Mouse (Mus musculus): ENCODE data around the gene Spsb1. TPM values are rescaled to one million over a fixed set of nuclear protein-coding genes. Genes with fewer than 3 reads are reported as not detected.

Gene Spsb1
- total RNA-seq, 2 experiments from 2014 or later: 16.5 to 22.0 TPM

DNA sequence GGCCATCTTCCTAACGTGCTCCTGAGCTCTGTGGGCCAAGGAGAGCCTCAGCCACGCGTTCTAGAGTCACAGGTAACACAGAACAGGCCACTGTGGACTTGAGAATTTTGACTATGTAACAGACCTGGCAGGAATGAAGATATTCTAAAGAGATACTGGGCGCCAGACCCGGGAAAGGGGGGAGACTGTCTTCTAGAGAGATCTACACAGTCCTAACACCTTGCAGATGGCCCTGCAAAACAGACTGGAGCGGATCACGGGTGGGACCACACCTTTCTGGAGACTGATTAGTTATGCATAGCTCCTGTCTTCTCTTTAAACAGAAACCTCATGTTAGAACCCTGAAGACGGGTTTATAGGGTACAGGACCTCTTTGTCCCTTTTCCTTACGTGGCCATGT is 100.1 kb downstream of the Spsb1 start:
- intact Hi-C loops (cut with DNase I): loop anchor here (5.0 kb wide), 1 partner anchor 103 kb away; the partner anchor contains the start of gene Spsb1

DNA sequence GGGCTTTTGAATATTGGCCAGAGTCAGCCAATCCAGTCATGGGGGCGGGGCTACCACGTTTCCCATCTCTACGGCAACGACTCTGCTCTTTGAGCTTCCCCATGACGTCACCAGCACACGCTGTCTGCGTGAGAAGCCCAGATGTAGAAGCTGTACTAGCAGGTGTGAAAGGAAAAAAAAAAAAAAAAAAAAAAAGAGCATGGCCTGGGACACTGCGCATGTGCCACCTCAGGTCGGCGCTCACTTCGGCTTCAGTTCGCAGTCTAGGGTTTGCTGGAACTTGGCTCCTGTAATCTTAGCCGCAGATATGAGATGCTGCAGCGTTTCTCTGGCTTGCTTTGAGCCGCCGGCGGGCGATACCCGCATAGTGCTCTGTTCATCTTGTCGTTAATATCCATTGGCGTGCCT is 100.5 kb downstream of the Spsb1 start:
- intact Hi-C loops (cut with DNase I): no loop called here
- peak in 1 of 2 experiments; percentile 78 for DNase-seq (ENCODE audit: extremely low spot score in 1 of 2, low spot score in 2 of 2)

More for the DNA sequence above, 100.1 kb downstream of the Spsb1 start:
- DNase-seq (ENCODE audit: extremely low spot score in 1 of 2, low spot score in 2 of 2): no peak

DNA sequence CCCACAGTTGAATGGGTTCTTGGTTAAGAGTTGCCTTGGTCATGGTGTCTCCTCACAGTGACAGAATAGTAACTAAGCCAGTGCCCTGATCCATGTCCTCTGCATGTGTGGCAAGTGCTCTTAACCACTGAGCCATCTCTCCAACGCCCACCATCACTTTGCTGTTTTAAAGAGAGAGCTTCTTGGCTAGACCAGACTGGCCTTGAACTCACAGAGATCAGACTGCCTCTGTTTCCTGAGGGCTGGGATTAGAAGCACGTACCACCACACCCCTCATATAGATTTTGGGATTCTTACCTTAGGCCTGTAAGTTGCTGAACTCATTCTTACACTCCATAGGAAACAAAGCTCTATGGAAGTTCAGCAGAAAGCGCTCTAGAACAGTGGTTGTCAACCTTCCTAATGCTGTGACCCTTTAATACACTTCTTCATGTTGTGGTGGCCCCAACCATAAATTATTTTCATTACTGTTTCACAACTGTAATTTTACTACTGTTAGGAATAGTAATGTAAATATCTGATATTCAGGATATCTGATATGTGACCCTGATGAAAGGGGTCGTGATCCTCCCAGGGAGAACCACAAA is 101.1 kb downstream of the Spsb1 start:
- intact Hi-C loops (cut with DNase I): no loop called here
- no peak for DNase-seq (ENCODE audit: extremely low spot score in 1 of 2, low spot score in 2 of 2)

DNA sequence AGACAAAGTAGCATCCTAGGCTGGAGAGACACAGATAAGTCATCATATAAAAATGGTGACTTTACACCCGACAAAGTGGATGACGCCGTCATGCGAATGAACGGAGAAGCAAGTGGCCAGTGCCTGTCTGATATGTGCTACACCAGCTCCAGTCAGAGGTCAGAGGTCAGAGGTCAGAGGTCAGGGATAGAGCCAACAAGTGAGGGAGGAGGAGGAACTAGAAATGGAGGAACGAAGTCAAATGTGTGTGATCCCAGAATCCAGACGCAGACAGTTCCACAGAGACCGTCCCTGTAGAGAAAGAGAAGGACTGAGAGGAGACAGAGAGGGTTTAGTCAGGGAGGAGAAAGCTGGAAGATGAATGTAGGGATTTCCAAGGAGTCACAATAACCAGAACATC is 103.3 kb downstream of the Spsb1 start:
- intact Hi-C loops (cut with DNase I): no loop called here
- no peak for DNase-seq (ENCODE audit: extremely low spot score in 1 of 2, low spot score in 2 of 2)

DNA sequence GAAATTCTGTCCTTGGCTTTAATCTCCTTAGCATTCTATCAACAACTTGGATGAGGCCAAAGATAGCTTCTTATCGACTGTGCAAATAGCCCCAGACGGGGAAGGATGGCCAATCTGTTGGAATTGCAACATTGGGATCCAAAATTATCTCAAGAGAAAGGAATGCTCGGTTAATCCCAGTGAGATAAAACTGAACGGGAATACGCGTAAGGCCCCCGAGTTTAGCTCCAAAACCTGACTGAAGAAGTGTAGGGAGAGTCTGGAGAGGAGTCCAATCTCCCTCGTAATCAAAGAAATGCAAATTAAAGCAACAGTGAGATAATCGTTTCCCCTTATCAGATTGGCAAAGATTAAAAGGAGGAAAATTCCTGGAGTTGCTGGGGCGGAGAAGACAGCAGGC is 104.2 kb downstream of the Spsb1 start:
- intact Hi-C loops (cut with DNase I): no loop called here
- no peak for DNase-seq (ENCODE audit: extremely low spot score in 1 of 2, low spot score in 2 of 2)

DNA sequence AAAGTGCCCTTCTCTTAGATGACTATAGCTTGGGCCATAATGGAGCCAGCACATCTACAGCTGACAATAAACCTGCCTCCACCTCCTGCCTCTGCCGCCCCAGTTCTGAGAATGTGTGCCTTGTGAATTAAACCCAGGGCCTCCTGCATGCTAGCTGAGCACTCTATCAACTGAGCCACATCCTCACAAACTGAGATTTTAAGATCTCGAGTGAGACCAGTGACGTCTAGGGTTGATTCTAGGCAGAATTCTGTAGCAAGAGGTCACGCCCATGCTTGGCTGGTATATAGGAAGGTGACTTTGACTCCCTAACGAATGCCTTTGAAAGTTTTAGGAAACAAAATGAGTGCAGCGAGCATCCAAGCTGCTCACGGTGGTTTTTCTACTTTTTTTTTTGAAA is 104.8 kb downstream of the Spsb1 start:
- intact Hi-C loops (cut with DNase I): no loop called here
- no peak for DNase-seq (ENCODE audit: extremely low spot score in 1 of 2, low spot score in 2 of 2)

DNA sequence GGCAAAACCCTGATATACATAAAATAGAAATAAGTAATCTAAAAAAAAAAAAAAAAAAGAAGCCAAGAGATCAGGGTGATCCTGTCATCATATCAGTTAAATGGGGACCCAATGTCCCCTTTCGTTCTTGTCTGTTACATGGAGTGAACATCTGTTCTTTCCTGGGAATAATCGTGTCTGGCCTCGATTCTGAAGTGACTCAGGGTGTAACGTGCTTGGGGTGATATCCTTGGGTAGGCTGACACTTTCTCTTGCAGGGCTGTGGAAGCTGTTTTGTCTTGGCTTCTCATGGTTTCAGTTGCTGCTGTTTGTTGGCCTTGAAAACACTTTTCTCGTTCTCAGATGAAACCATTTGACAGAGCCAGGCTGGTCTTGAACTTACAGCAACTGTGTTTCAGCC is 105.8 kb downstream of the Spsb1 start:
- intact Hi-C loops (cut with DNase I): no loop called here
- no peak for DNase-seq (ENCODE audit: extremely low spot score in 1 of 2, low spot score in 2 of 2)

DNA sequence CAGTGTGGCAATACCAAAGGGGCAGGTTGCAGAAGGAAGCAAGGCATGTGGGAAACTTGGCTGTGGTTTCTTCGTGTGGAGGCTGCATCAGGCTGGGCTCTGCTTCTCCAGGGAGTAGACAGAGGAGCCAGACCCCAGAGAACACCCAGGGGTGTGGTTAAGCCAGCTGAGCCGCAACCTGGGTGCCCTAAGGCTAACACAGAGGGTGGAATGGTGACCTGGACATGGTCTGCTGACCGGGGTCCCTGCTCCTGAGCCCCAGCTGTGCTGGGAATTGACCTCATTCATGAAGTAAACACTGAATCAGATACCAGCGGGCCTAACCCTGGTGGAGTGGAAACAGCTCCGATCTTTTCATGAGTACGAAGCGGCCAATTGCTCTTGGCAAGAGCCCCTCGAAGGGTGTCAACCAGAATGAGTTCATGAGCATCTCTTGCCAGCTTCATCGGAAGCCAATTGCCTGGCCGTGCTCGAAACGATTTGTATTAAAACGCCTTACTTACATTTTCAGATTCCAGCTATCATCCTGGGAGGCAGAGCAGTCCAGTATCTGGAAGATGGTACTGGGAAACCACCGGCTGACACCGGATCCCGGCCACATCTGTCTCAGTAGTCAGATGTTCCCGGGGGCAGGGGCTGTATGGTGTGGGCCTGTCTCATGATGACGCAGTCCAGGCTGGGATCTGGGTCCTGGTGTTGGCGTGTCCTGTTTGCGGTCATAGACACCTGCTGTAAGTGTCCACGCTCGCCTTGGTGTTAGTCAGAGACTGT is 107.8 kb downstream of the Spsb1 start:
- no peak for DNase-seq (ENCODE audit: extremely low spot score in 1 of 2, low spot score in 2 of 2)
- intact Hi-C loops (cut with DNase I): no loop called here

Other genes starting within 250 kb of the Spsb1 start
- gene Tmem201, start 217.0 kb downstream of the Spsb1 start, total RNA-seq (2021): 10 to 100 TPM; 57.9 to 59.5 TPM
- gene Slc25a33, start 180.8 kb downstream of the Spsb1 start, total RNA-seq (2021): 10 to 100 TPM; 29.2 to 32.7 TPM
- gene H6pd, start 54.0 kb upstream of the Spsb1 start, total RNA-seq (2021): 10 to 100 TPM; 13.7 to 17.0 TPM
- 1 to 10 TPM in 1 of 2 experiments, under 1 TPM in 1; 0.94 to 1.1 TPM for gene Gpr157, start 132.3 kb upstream of the Spsb1 start, total RNA-seq (2021)
- gene Slc2a5, start 164.2 kb upstream of the Spsb1 start, total RNA-seq (2021): 1 to 10 TPM; 4.4 to 6.2 TPM
- not detected for gene Slc2a7, start 193.9 kb upstream of the Spsb1 start, total RNA-seq (2021)
- not detected for gene Car6, start 246.3 kb upstream of the Spsb1 start, total RNA-seq (2021)

All from left cerebral cortex, postnatal 10 days (tissue).